Mouse (Mus musculus) embryonic facial prominence, embryonic 15.5 days (tissue): ENCODE results near the gene Fam19a4. TPM values are rescaled to one million over a fixed set of nuclear protein-coding genes. Genes with fewer than 3 reads are reported as not detected.

Source experiments
- polyA plus RNA-seq: library from polyadenylated mRNA; unstranded; fragments of >200 nt; fragmentation: Nextera tagmentation; extraction: Ambion mirVana; gene quantifications from 2 replicates; pipeline ENCODE4 v1.2.1, GENCODE M21; 2015

Fam19a4 gene
- polyA plus RNA-seq, 1 experiment from 2014 or later = 1.3 TPM

Other genes starting within 250 kb of the Fam19a4 start
- 14.6 and 15.4 TPM in 2 replicates for gene Eogt, start 88.8 kb upstream of the Fam19a4 start, polyA plus RNA-seq
- gene Tmf1, start 118.7 kb upstream of the Fam19a4 start, polyA plus RNA-seq = 36.8 and 39.0 TPM in 2 replicates
- gene Uba3, start 145.2 kb upstream of the Fam19a4 start, polyA plus RNA-seq = 76.9 and 77.0 TPM in 2 replicates
- 114 and 123 TPM in 2 replicates for gene Arl6ip5, start 150.3 kb upstream of the Fam19a4 start, polyA plus RNA-seq
- 10.6 and 14.4 TPM in 2 replicates for gene Lmod3, start 192.3 kb upstream of the Fam19a4 start, polyA plus RNA-seq